Mouse (Mus musculus) hematopoietic multipotent progenitor cell, adult 10-12 weeks (in vitro differentiated cells): ENCODE data around the gene Colgalt2. TPM values are rescaled to one million over a fixed set of nuclear protein-coding genes. Genes with fewer than 3 reads are reported as not detected.

ENCODE experiments used
- polyA plus RNA-seq: library from polyadenylated mRNA; stranded (reverse); fragments of >175 nt; gene quantifications from 2 replicates; pipeline ENCODE4 v1.2.3, GENCODE M21; 2012; ENCODE audit warnings: low replicate concordance

Gene Colgalt2
- polyA plus RNA-seq, result 0.04 and 0.27 TPM in 2 replicates

GRCm38 (mm10) chr1:152399790-152400555, at the start of gene Colgalt2:
Gene Colgalt2, plus strand, starts transcription at chr1:152399830.

GRCm38 (mm10) chr1:152386188-152386835, 13.3 kb upstream of the Colgalt2 start, which contains the start of gene Tsen15:
Gene Tsen15, minus strand, starts transcription at chr1:152386688.

Other genes starting within 250 kb of the Colgalt2 start
- gene Tsen15, start 13.1 kb upstream of the Colgalt2 start, polyA plus RNA-seq, result 26.4 and 34.7 TPM in 2 replicates